Mouse (Mus musculus) C2C12 (cell line): ENCODE data around the gene Gm10147.
"Not testable (repeated sequence)": the region's sequence is repeated elsewhere in the genome, so short reads cannot be mapped to it uniquely, and the experiment has no call there.

Source experiments
- CEBPB ChIP-seq: IDR thresholded peaks from one replicate; pipeline ENCODE4 v1.6.1; 2011; ENCODE audit warnings: low read depth, mild to moderate bottlenecking, control low read depth, moderate library complexity
- CTCF ChIP-seq: IDR thresholded peaks from one replicate; pipeline ENCODE4 v1.5.1; 2011; ENCODE audit not compliant: control insufficient read depth, insufficient read depth, insufficient read length
- FOSL1 ChIP-seq: IDR thresholded peaks from one replicate; pipeline ENCODE4 v1.8.0; 2011; ENCODE audit warnings: mild to moderate bottlenecking, low read length; ENCODE audit not compliant: poor library complexity, insufficient read depth, severe bottlenecking
- MAX ChIP-seq: IDR thresholded peaks from one replicate; pipeline ENCODE4 v1.6.1; 2011; ENCODE audit warnings: mild to moderate bottlenecking, control low read depth
- MYOD1 ChIP-seq: IDR thresholded peaks from one replicate; pipeline ENCODE4 v1.6.1; 2011; ENCODE audit warnings: low read depth; ENCODE audit not compliant: control insufficient read depth, insufficient read length
- MYOG ChIP-seq: IDR thresholded peaks from one replicate; pipeline ENCODE4 v1.6.1; 2011; ENCODE audit not compliant: control insufficient read depth, insufficient read length; ENCODE audit errors: extremely low read depth
- USF1 ChIP-seq: IDR thresholded peaks from one replicate; pipeline ENCODE4 v1.6.1; 2011; ENCODE audit warnings: low read depth, mild to moderate bottlenecking, control low read depth, moderate library complexity

- not testable (repeated sequence) for TF ChIP-seq CTCF, MAX, USF1, CEBPB, MYOD1, MYOG, FOSL1
Observed at GRCm38 (mm10) chrX:28607742-28608141, at the start of gene Gm10147.
